Mouse (Mus musculus): ENCODE results near the gene Atp6v0a1. TPM values are rescaled to one million over a fixed set of nuclear protein-coding genes. Genes with fewer than 3 reads are reported as not detected.

Atp6v0a1 gene
- polyA plus RNA-seq, 1 experiment from 2014 or later: 65.6 TPM

GRCm38 (mm10) chr11:101095314-101096024 is 86.2 kb downstream of the Atp6v0a1 start, which contains the start of gene Psmc3ip:
Psmc3ip (minus strand) TSS chr11:101095436.
- Histone ChIP-seq H3K27ac (replicated peaks) (peak within 1 kb of the TSS; percentile 79), H3K4me2 (replicated peaks) (peak within 1 kb of the TSS; percentile 95), H3K9me3 (no peaks in the 10 kb centered on the region), H3K9ac (replicated peaks) (peak within 1 kb of the TSS; percentile 68), H3K36me3 (peaks cover 73% of the 10 kb centered on the region), H3K4me1 (peaks cover 20% of the 10 kb centered on the region), H3K27me3 (no peaks in the 10 kb centered on the region), H3K4me3 (peak within 1 kb of the TSS; percentile 58)
- peak; percentile 92 for ATAC-seq (ENCODE audit: low FRiP score, low read depth)
- under 1% methylated on average over 43 of the region's 43 CpGs for WGBS

- H3K4me1 ChIP-seq: peaks cover 20% of the 10 kb centered on the region
- no peaks in the 10 kb centered on the region for H3K27me3 ChIP-seq
- WGBS: 97% methylated on average over 8 of the region's 8 CpGs
- H3K36me3 ChIP-seq: peaks cover 69% of the 10 kb centered on the region
- no peak for ATAC-seq (ENCODE audit: low FRiP score, low read depth)
- H3K27ac ChIP-seq (replicated peaks): no peak overlapping the region
- no peak overlapping the region for H3K4me2 ChIP-seq (replicated peaks)
- no peak overlapping the region for H3K9ac ChIP-seq (replicated peaks)
- no peak overlapping the region for H3K4me3 ChIP-seq
- no peaks in the 10 kb centered on the region for H3K9me3 ChIP-seq
Observed at GRCm38 (mm10) chr11:101098231-101098630, 89.0 kb downstream of the Atp6v0a1 start.

- Histone ChIP-seq H3K4me3 (no peak overlapping the region), H3K4me1 (no peaks in the 10 kb centered on the region), H3K27me3 (no peaks in the 10 kb centered on the region), H3K36me3 (peaks cover 62% of the 10 kb centered on the region), H3K27ac (replicated peaks) (no peak overlapping the region), H3K9ac (replicated peaks) (no peak overlapping the region), H3K4me2 (replicated peaks) (no peak overlapping the region), H3K9me3 (no peaks in the 10 kb centered on the region)
- ATAC-seq (ENCODE audit: low FRiP score, low read depth): no peak
- 95% methylated on average over 5 of the region's 5 CpGs for WGBS
Observed at GRCm38 (mm10) chr11:101103011-101103410, 93.8 kb downstream of the Atp6v0a1 start.

- WGBS: 62% methylated on average over 4 of the region's 4 CpGs
- Histone ChIP-seq H3K27ac (replicated peaks) (no peak overlapping the region), H3K9me3 (no peaks in the 10 kb centered on the region), H3K27me3 (no peaks in the 10 kb centered on the region), H3K4me2 (replicated peaks) (no peak overlapping the region), H3K4me1 (no peaks in the 10 kb centered on the region), H3K4me3 (no peak overlapping the region), H3K36me3 (peaks cover 8% of the 10 kb centered on the region; the same call in 1 of the 2 replicates), H3K9ac (replicated peaks) (no peak overlapping the region)
- no peak for ATAC-seq (ENCODE audit: low FRiP score, low read depth)
Observed at GRCm38 (mm10) chr11:101109351-101109750, 100.1 kb downstream of the Atp6v0a1 start.

GRCm38 (mm10) chr11:101110708-101111107 is 101.5 kb downstream of the Atp6v0a1 start:
- Histone ChIP-seq H3K27me3 (no peaks in the 10 kb centered on the region), H3K9me3 (no peaks in the 10 kb centered on the region), H3K9ac (replicated peaks) (no peak overlapping the region), H3K36me3 (peaks cover 3% of the 10 kb centered on the region; the same call in 1 of the 2 replicates), H3K27ac (replicated peaks) (no peak overlapping the region), H3K4me3 (no peak overlapping the region), H3K4me1 (peaks cover 10% of the 10 kb centered on the region), H3K4me2 (replicated peaks) (no peak overlapping the region)
- ATAC-seq (ENCODE audit: low FRiP score, low read depth): no peak
- 69% methylated on average over 5 of the region's 5 CpGs for WGBS

GRCm38 (mm10) chr11:101111178-101111577 is 101.9 kb downstream of the Atp6v0a1 start:
- H3K4me1 ChIP-seq: peaks cover 14% of the 10 kb centered on the region
- no peak overlapping the region for H3K9ac ChIP-seq (replicated peaks)
- H3K4me3 ChIP-seq: no peak overlapping the region
- H3K36me3 ChIP-seq: 0 out of 2 replicates have a peak, but pooled peaks cover 3% of the 10 kb centered on the region
- H3K4me2 ChIP-seq (replicated peaks): no peak overlapping the region
- ATAC-seq (ENCODE audit: low FRiP score, low read depth): no peak
- H3K27me3 ChIP-seq: no peaks in the 10 kb centered on the region
- WGBS: 93% methylated on average over 4 of the region's 4 CpGs
- H3K27ac ChIP-seq (replicated peaks): no peak overlapping the region
- H3K9me3 ChIP-seq: no peaks in the 10 kb centered on the region

- Histone ChIP-seq H3K36me3 (peaks cover 3% of the 10 kb centered on the region; the same call in 1 of the 2 replicates), H3K4me3 (no peak overlapping the region), H3K4me2 (replicated peaks) (no peak overlapping the region), H3K9me3 (no peaks in the 10 kb centered on the region), H3K4me1 (peaks cover 16% of the 10 kb centered on the region), H3K27me3 (no peaks in the 10 kb centered on the region), H3K27ac (replicated peaks) (no peak overlapping the region), H3K9ac (replicated peaks) (no peak overlapping the region)
- no peak for ATAC-seq (ENCODE audit: low FRiP score, low read depth)
- WGBS: 89% methylated on average over 3 of the region's 3 CpGs
Observed at GRCm38 (mm10) chr11:101112186-101112585, 102.9 kb downstream of the Atp6v0a1 start.

Small RNAs within 50 kb of the gene (microRNA-seq; reads per million reads assigned to microRNA genes)
- 2.6 reads per million, percentile 3 among the genes with 10 or more reads in this experiment for gene Mir6928

Other genes with a start within 250 kb of the Atp6v0a1 start
- 6.1 and 6.9 TPM in 2 replicates for gene Kcnh4, start 249.5 kb upstream of the Atp6v0a1 start, polyA plus RNA-seq (2016; fragmentation: Nextera tagmentation; extraction: Ambion mirVana)
- gene Hcrt, start 246.5 kb upstream of the Atp6v0a1 start, polyA plus RNA-seq (2016; fragmentation: Nextera tagmentation; extraction: Ambion mirVana): not detected in 2 replicates
- gene Ghdc, start 238.5 kb upstream of the Atp6v0a1 start, polyA plus RNA-seq (2016; fragmentation: Nextera tagmentation; extraction: Ambion mirVana): 3.7 and 5.1 TPM in 2 replicates
- gene Stat5b, start 158.7 kb upstream of the Atp6v0a1 start, polyA plus RNA-seq (2016; fragmentation: Nextera tagmentation; extraction: Ambion mirVana): 18.8 and 19.4 TPM in 2 replicates
- gene Stat5a, start 150.1 kb upstream of the Atp6v0a1 start, polyA plus RNA-seq (2016; fragmentation: Nextera tagmentation; extraction: Ambion mirVana): 1.5 and 1.8 TPM in 2 replicates
- 31.7 and 35.0 TPM in 2 replicates for gene Stat3, start 69.9 kb upstream of the Atp6v0a1 start, polyA plus RNA-seq (2016; fragmentation: Nextera tagmentation; extraction: Ambion mirVana)
- gene Cavin1, start 38.6 kb upstream of the Atp6v0a1 start, polyA plus RNA-seq (2016; fragmentation: Nextera tagmentation; extraction: Ambion mirVana): 41.8 and 51.0 TPM in 2 replicates
- gene Naglu, start 60.6 kb downstream of the Atp6v0a1 start, polyA plus RNA-seq (2016; fragmentation: Nextera tagmentation; extraction: Ambion mirVana): 10.9 and 11.1 TPM in 2 replicates
- gene Hsd17b1, start 69.0 kb downstream of the Atp6v0a1 start, polyA plus RNA-seq (2016; fragmentation: Nextera tagmentation; extraction: Ambion mirVana): 0.22 and 0.31 TPM in 2 replicates
- gene Coasy, start 73.1 kb downstream of the Atp6v0a1 start, polyA plus RNA-seq (2016; fragmentation: Nextera tagmentation; extraction: Ambion mirVana): 51.7 and 53.9 TPM in 2 replicates
- gene Mlx, start 77.8 kb downstream of the Atp6v0a1 start, polyA plus RNA-seq (2016; fragmentation: Nextera tagmentation; extraction: Ambion mirVana): 49.2 and 60.5 TPM in 2 replicates
- gene Psmc3ip, start 86.0 kb downstream of the Atp6v0a1 start, polyA plus RNA-seq (2016; fragmentation: Nextera tagmentation; extraction: Ambion mirVana): 41.7 and 42.4 TPM in 2 replicates
- 21.8 and 23.1 TPM in 2 replicates for gene Retreg3, start 110.4 kb downstream of the Atp6v0a1 start, polyA plus RNA-seq (2016; fragmentation: Nextera tagmentation; extraction: Ambion mirVana)
- 96.3 and 97.4 TPM in 2 replicates for gene Tubg1, start 110.5 kb downstream of the Atp6v0a1 start, polyA plus RNA-seq (2016; fragmentation: Nextera tagmentation; extraction: Ambion mirVana)
- 9.0 and 10.3 TPM in 2 replicates for gene Tubg2, start 146.5 kb downstream of the Atp6v0a1 start, polyA plus RNA-seq (2016; fragmentation: Nextera tagmentation; extraction: Ambion mirVana)
- gene Cntnap1, start 161.1 kb downstream of the Atp6v0a1 start, polyA plus RNA-seq (2016; fragmentation: Nextera tagmentation; extraction: Ambion mirVana): 0.74 and 0.94 TPM in 2 replicates
- 12.3 and 12.6 TPM in 2 replicates for gene Plekhh3, start 161.9 kb downstream of the Atp6v0a1 start, polyA plus RNA-seq (2016; fragmentation: Nextera tagmentation; extraction: Ambion mirVana)
- 0.10 and 0.17 TPM in 2 replicates for gene Ccr10, start 166.0 kb downstream of the Atp6v0a1 start, polyA plus RNA-seq (2016; fragmentation: Nextera tagmentation; extraction: Ambion mirVana)
- 12.6 and 14.4 TPM in 2 replicates for gene Ezh1, start 217.0 kb downstream of the Atp6v0a1 start, polyA plus RNA-seq (2016; fragmentation: Nextera tagmentation; extraction: Ambion mirVana)
- gene Ramp2, start 236.6 kb downstream of the Atp6v0a1 start, polyA plus RNA-seq (2016; fragmentation: Nextera tagmentation; extraction: Ambion mirVana): 70.3 and 76.3 TPM in 2 replicates
- 101 and 102 TPM in 2 replicates for gene Vps25, start 244.3 kb downstream of the Atp6v0a1 start, polyA plus RNA-seq (2016; fragmentation: Nextera tagmentation; extraction: Ambion mirVana)

Data from midbrain, embryonic 12.5 days (tissue).